Mouse (Mus musculus): ENCODE results near the gene Gabrd. TPM values are rescaled to one million over a fixed set of nuclear protein-coding genes. Genes with fewer than 3 reads are reported as not detected.

Gabrd gene
- total and polyA plus RNA-seq, 3 experiments = 0.50 to 1.1 TPM; not detected in 1

- Histone ChIP-seq H3K27ac (ENCODE audit: control insufficient read depth, low read depth, low read length) (no peak overlapping the region), H3K4me1 (ENCODE audit: control insufficient read depth in 1 of 2, insufficient read depth in 2 of 2, low read length in 2 of 2) (no peaks in the 10 kb centered on the region), H3K9me3 (replicated peaks; ENCODE audit: insufficient read depth, low read length) (no peaks in the 10 kb centered on the region), H3K79me2 (ENCODE audit: control insufficient read depth, insufficient read depth, low read length, poor library complexity) (no peaks in the 10 kb centered on the region), H3K36me3 (ENCODE audit: control insufficient read depth in 1 of 2, insufficient read depth in 2 of 2, low read length in 2 of 2) (no peaks in the 10 kb centered on the region), H3K4me3 (ENCODE audit: control insufficient read depth in 1 of 2, insufficient read depth in 1 of 2, low read depth in 2 of 2, low read length in 2 of 2) (no peak overlapping the region), H3K9ac (ENCODE audit: control insufficient read depth, low read depth, low read length, poor library complexity, severe bottlenecking) (no peak overlapping the region), H3K27me3 (ENCODE audit: control insufficient read depth in 1 of 2, insufficient read depth in 2 of 2, low read length in 2 of 2) (peaks cover 7 to 12% of the 10 kb centered on the region in 2 experiments)
- TF ChIP-seq SIN3A (IDR thresholded peaks at IDR 0.05; ENCODE audit: low read length) (no peak), MAZ (IDR thresholded peaks at IDR 0.05; ENCODE audit: low read depth, low read length) (no peak), CTCF (IDR thresholded peaks at IDR 0.05 in 2 of 3, conservative IDR thresholded peaks at IDR 0.05 in 1 of 3; ENCODE audit: control insufficient read depth in 1 of 3, insufficient read depth in 1 of 3, low read depth in 2 of 3, low read length in 3 of 3, poor library complexity in 1 of 3, severe bottlenecking in 1 of 3) (no peak), HCFC1 (IDR thresholded peaks at IDR 0.05; ENCODE audit: low read depth, low read length) (no peak), TAL1 (IDR thresholded peaks at IDR 0.05; ENCODE audit: low read length) (no peak), POLR2AphosphoS5 (IDR thresholded peaks at IDR 0.05; ENCODE audit: borderline replicate concordance, low read depth, low read length) (no peak), SMC3 (IDR thresholded peaks at IDR 0.05; ENCODE audit: low read depth, low read length) (no peak), NRF1 (IDR thresholded peaks at IDR 0.05; ENCODE audit: insufficient read depth, low read depth, low read length, poor library complexity, severe bottlenecking) (no peak), USF2 (IDR thresholded peaks at IDR 0.05; ENCODE audit: borderline replicate concordance in 1 of 2, insufficient read depth in 1 of 2, low read depth in 1 of 2, low read length in 2 of 2) (no peak)
- DNase-seq (ENCODE audit: low read depth, low spot score) = no peak
Measured at GRCm38 (mm10) chr4:155370737-155371715, 26.9 kb downstream of the Gabrd start.

- H3K9ac ChIP-seq (ENCODE audit: control insufficient read depth, low read depth, low read length, poor library complexity, severe bottlenecking) = no peak overlapping the region
- no peak overlapping the region for H3K27ac ChIP-seq (ENCODE audit: control insufficient read depth, low read depth, low read length)
- no peaks in the 10 kb centered on the region for H3K9me3 ChIP-seq (replicated peaks; ENCODE audit: insufficient read depth, low read length)
- peak; percentile 72 for TF ChIP-seq RAD21 (IDR thresholded peaks at IDR 0.05; ENCODE audit: low read depth, low read length)
- TF ChIP-seq RCOR1 (IDR thresholded peaks at IDR 0.05; ENCODE audit: low read depth, low read length) = no peak
- no peak for TF ChIP-seq KAT2A (conservative IDR thresholded peaks at IDR 0.05; ENCODE audit: low read depth, low read length)
- TF ChIP-seq JUND (IDR thresholded peaks at IDR 0.05; ENCODE audit: low read depth, low read length) = no peak
- peak; percentile 47; the same call in 1 of the 2 replicates for TF ChIP-seq ZC3H11A (IDR thresholded peaks at IDR 0.05; ENCODE audit: low read depth, low read length)
- no peak for TF ChIP-seq MYB (IDR thresholded peaks at IDR 0.05; ENCODE audit: low read depth, low read length)
- TF ChIP-seq SIN3A (IDR thresholded peaks at IDR 0.05; ENCODE audit: low read length) = no peak
- TF ChIP-seq CTCF (IDR thresholded peaks at IDR 0.05 in 2 of 3, conservative IDR thresholded peaks at IDR 0.05 in 1 of 3; ENCODE audit: control insufficient read depth in 1 of 3, insufficient read depth in 1 of 3, low read depth in 2 of 3, low read length in 3 of 3, poor library complexity in 1 of 3, severe bottlenecking in 1 of 3) = peak; percentile 79 to 95 (median 85)
- TF ChIP-seq SMC3 (IDR thresholded peaks at IDR 0.05; ENCODE audit: low read depth, low read length) = peak; percentile 74
- H3K27me3 ChIP-seq (ENCODE audit: control insufficient read depth in 1 of 2, insufficient read depth in 2 of 2, low read length in 2 of 2) = peaks cover 0 to 10% of the 10 kb centered on the region in 2 experiments; a peak in 2 of 4 replicates
- H3K36me3 ChIP-seq (ENCODE audit: control insufficient read depth in 1 of 2, insufficient read depth in 2 of 2, low read length in 2 of 2) = no peaks in the 10 kb centered on the region
- no peak overlapping the region for H3K4me3 ChIP-seq (ENCODE audit: control insufficient read depth in 1 of 2, insufficient read depth in 1 of 2, low read depth in 2 of 2, low read length in 2 of 2)
- H3K4me1 ChIP-seq (ENCODE audit: control insufficient read depth in 1 of 2, insufficient read depth in 2 of 2, low read length in 2 of 2) = no peaks in the 10 kb centered on the region
- DNase-seq (ENCODE audit: low read depth, low spot score) = peak; percentile 55
- H3K79me2 ChIP-seq (ENCODE audit: control insufficient read depth, insufficient read depth, low read length, poor library complexity) = no peaks in the 10 kb centered on the region
Measured at GRCm38 (mm10) chr4:155368684-155369083, 29.2 kb downstream of the Gabrd start.

Measured in MEL (cell line).